Mouse (Mus musculus) cerebellum, adult 11 months (tissue): ENCODE data around the gene Cd160.

Experiments used
- DNase-seq: peaks from one replicate; pipeline ENCODE4 v3.0.0; 2022

Cd160 gene

GRCm38 (mm10) chr3:96755935-96756334 is 73.2 kb downstream of the Cd160 start:
- DNase-seq, result no peak
